Mouse (Mus musculus) limb, embryonic 11.5 days (tissue): ENCODE measurements at regions not wholly inside any gene's neighbourhood (a gene's known extent, or its start where the extent isn't known, plus 50 kb on each side); places are given as distances from the start of the nearest gene placed in this dataset.

Source experiments
- ATAC-seq: fragments of 200-750 bp; cut with Nextera tagmentation; 2 replicates; pipeline ENCODE4 v1.8.0; 2017; ENCODE audit warnings: low read depth; ENCODE audit not compliant: insufficient number of reproducible peaks, low FRiP score, low TSS enrichment
- DNase-seq: peaks from one replicate; pipeline ENCODE4 v3.0.0-alpha.2; 2015; ENCODE audit warnings: low spot score
- H3K27ac ChIP-seq: fragments of 300-500 bp; sonication (generic); replicated peaks from 2 replicates; pipeline ENCODE4 v1.5.1; 2014; ENCODE audit warnings: low read depth, mild to moderate bottlenecking, low read length
- H3K27me3 ChIP-seq: fragments of 300-500 bp; sonication (generic); 2 replicates; pipeline ENCODE4 v1.6.1; 2014; ENCODE audit warnings: mild to moderate bottlenecking, low read length, mixed read lengths; ENCODE audit not compliant: control insufficient read depth, insufficient read depth
- H3K36me3 ChIP-seq: fragments of 300-500 bp; sonication (generic); 2 replicates; pipeline ENCODE4 v1.6.1; 2014; ENCODE audit warnings: mild to moderate bottlenecking, low read length, moderate library complexity, mixed read lengths; ENCODE audit not compliant: control insufficient read depth, insufficient read depth
- H3K4me1 ChIP-seq: fragments of 300-500 bp; sonication (generic); 2 replicates; pipeline ENCODE4 v1.6.1; 2014; ENCODE audit warnings: low read length, mixed read lengths; ENCODE audit not compliant: control insufficient read depth, insufficient read depth
- H3K4me2 ChIP-seq: fragments of 300-500 bp; sonication (generic); 2 replicates; pipeline ENCODE4 v1.6.1; 2014; ENCODE audit warnings: low read depth, mild to moderate bottlenecking, moderate library complexity; ENCODE audit not compliant: severe bottlenecking
- H3K4me3 ChIP-seq: fragments of 300-500 bp; sonication (generic); 2 replicates; pipeline ENCODE4 v1.5.1; 2014; ENCODE audit warnings: low read depth, low read length
- H3K9ac ChIP-seq: fragments of 300-500 bp; sonication (generic); 2 replicates; pipeline ENCODE4 v1.6.1; 2014; ENCODE audit warnings: mild to moderate bottlenecking, low read length
- H3K9me3 ChIP-seq: fragments of 300-500 bp; sonication (generic); 2 replicates; pipeline ENCODE4 v1.6.1; 2016; ENCODE audit warnings: low read length; ENCODE audit not compliant: control insufficient read depth
- WGBS: fragments of 180-500 bp; shearing (Covaris S2); extraction: QIAGEN DNeasy Blood & Tissue Kit; methylation state at CpG from one replicate; pipeline ENCODE4 v1.1.7; 2014; 5-methylcytosine and 5-hydroxymethylcytosine counted together

- Histone ChIP-seq H3K9me3 (no peaks in the 10 kb centered on the region), H3K36me3 (no peaks in the 10 kb centered on the region), H3K4me1 (no peaks in the 10 kb centered on the region), H3K27ac (no peak overlapping the region), H3K9ac (no peak overlapping the region), H3K4me3 (no peak overlapping the region), H3K27me3 (no peaks in the 10 kb centered on the region), H3K4me2 (no peak overlapping the region)
- 20% methylated on average over 4 of the region's 4 CpGs for WGBS
- DNase-seq, result no peak
- no peak for ATAC-seq
These were observed 219.4 kb upstream of the Mdfic start for GRCm38 (mm10) chr6:15501063-15501462.

GRCm38 (mm10) chr6:15509314-15509713 lies 211.1 kb upstream of the Mdfic start:
- Histone ChIP-seq H3K27ac (no peak overlapping the region), H3K9ac (no peak overlapping the region), H3K4me2 (no peak overlapping the region), H3K27me3 (no peaks in the 10 kb centered on the region), H3K36me3 (no peaks in the 10 kb centered on the region), H3K4me1 (no peaks in the 10 kb centered on the region), H3K9me3 (no peaks in the 10 kb centered on the region), H3K4me3 (no peak overlapping the region)
- DNase-seq (no peak), ATAC-seq (no peak)
- 88% methylated on average over 2 of the region's 2 CpGs for WGBS

- no peak overlapping the region for H3K27ac ChIP-seq
- ATAC-seq (no peak), DNase-seq (no peak)
- no peak overlapping the region for H3K9ac ChIP-seq
- no peaks in the 10 kb centered on the region for H3K4me1 ChIP-seq
- H3K36me3 ChIP-seq, result no peaks in the 10 kb centered on the region
- no peaks in the 10 kb centered on the region for H3K9me3 ChIP-seq
- H3K4me3 ChIP-seq, result no peak overlapping the region
- no peaks in the 10 kb centered on the region for H3K27me3 ChIP-seq
- WGBS, result 80% methylated on average over 2 of the region's 2 CpGs
- no peak overlapping the region for H3K4me2 ChIP-seq
These were observed 183.2 kb upstream of the Mdfic start for GRCm38 (mm10) chr6:15537279-15537678.

GRCm38 (mm10) chr6:15541969-15542368 lies 178.5 kb upstream of the Mdfic start:
- no peak for ATAC-seq
- H3K27me3 ChIP-seq, result no peaks in the 10 kb centered on the region
- H3K4me1 ChIP-seq, result no peaks in the 10 kb centered on the region
- H3K27ac ChIP-seq, result no peak overlapping the region
- H3K4me3 ChIP-seq, result no peak overlapping the region
- WGBS, result 76% methylated on average over 4 of the region's 4 CpGs
- no peaks in the 10 kb centered on the region for H3K9me3 ChIP-seq
- no peak overlapping the region for H3K4me2 ChIP-seq
- H3K36me3 ChIP-seq, result no peaks in the 10 kb centered on the region
- no peak overlapping the region for H3K9ac ChIP-seq
- DNase-seq, result no peak

- DNase-seq (no peak), ATAC-seq (no peak)
- no peaks in the 10 kb centered on the region for H3K36me3 ChIP-seq
- no peaks in the 10 kb centered on the region for H3K27me3 ChIP-seq
- 91% methylated on average over 14 of the region's 14 CpGs for WGBS
- H3K4me2 ChIP-seq, result no peak overlapping the region
- no peaks in the 10 kb centered on the region for H3K4me1 ChIP-seq
- no peak overlapping the region for H3K9ac ChIP-seq
- no peak overlapping the region for H3K27ac ChIP-seq
- H3K9me3 ChIP-seq, result no peaks in the 10 kb centered on the region
- no peak overlapping the region for H3K4me3 ChIP-seq
These were observed 176.9 kb upstream of the Mdfic start for GRCm38 (mm10) chr6:15543516-15544080.

GRCm38 (mm10) chr6:15548833-15549232 lies 171.6 kb upstream of the Mdfic start:
- no peak for ATAC-seq
- Histone ChIP-seq H3K36me3 (no peaks in the 10 kb centered on the region), H3K4me1 (no peaks in the 10 kb centered on the region), H3K27me3 (no peaks in the 10 kb centered on the region), H3K9ac (no peak overlapping the region), H3K4me2 (no peak overlapping the region), H3K4me3 (no peak overlapping the region), H3K27ac (no peak overlapping the region), H3K9me3 (no peaks in the 10 kb centered on the region)
- 86% methylated on average over 2 of the region's 2 CpGs for WGBS
- no peak for DNase-seq

- H3K36me3 ChIP-seq, result no peaks in the 10 kb centered on the region
- WGBS, result 64% methylated on average over 1 of the region's 1 CpGs
- no peaks in the 10 kb centered on the region for H3K27me3 ChIP-seq
- no peaks in the 10 kb centered on the region for H3K9me3 ChIP-seq
- no peak overlapping the region for H3K27ac ChIP-seq
- no peak overlapping the region for H3K4me3 ChIP-seq
- no peak overlapping the region for H3K9ac ChIP-seq
- H3K4me2 ChIP-seq, result no peak overlapping the region
- ATAC-seq (no peak), DNase-seq (no peak)
- H3K4me1 ChIP-seq, result no peaks in the 10 kb centered on the region
These were observed 127.7 kb upstream of the Mdfic start for GRCm38 (mm10) chr6:15592780-15593179.

- DNase-seq (no peak), ATAC-seq (no peak)
- no peak overlapping the region for H3K4me2 ChIP-seq
- no peaks in the 10 kb centered on the region for H3K36me3 ChIP-seq
- no peak overlapping the region for H3K4me3 ChIP-seq
- WGBS, result 41% methylated on average over 4 of the region's 4 CpGs
- H3K4me1 ChIP-seq, result no peaks in the 10 kb centered on the region
- no peak overlapping the region for H3K27ac ChIP-seq
- no peaks in the 10 kb centered on the region for H3K27me3 ChIP-seq
- H3K9ac ChIP-seq, result no peak overlapping the region
- no peaks in the 10 kb centered on the region for H3K9me3 ChIP-seq
These were observed 123.1 kb upstream of the Mdfic start for GRCm38 (mm10) chr6:15597226-15597983.

- DNase-seq, result no peak
These were observed 110.3 kb upstream of the Mdfic start for GRCm38 (mm10) chr6:15610208-15610607.

More at GRCm38 (mm10) chr6:15610208-15610607, 110.3 kb upstream of the Mdfic start:
- H3K36me3 ChIP-seq, result no peaks in the 10 kb centered on the region
- no peak overlapping the region for H3K4me2 ChIP-seq
- H3K9me3 ChIP-seq, result no peaks in the 10 kb centered on the region
- H3K27me3 ChIP-seq, result no peaks in the 10 kb centered on the region
- H3K4me1 ChIP-seq, result no peaks in the 10 kb centered on the region
- no peak overlapping the region for H3K4me3 ChIP-seq
- no peak overlapping the region for H3K27ac ChIP-seq
- no peak overlapping the region for H3K9ac ChIP-seq
- no peak for ATAC-seq
